Mouse (Mus musculus) kidney, postnatal 14 days (tissue): ENCODE measurements around the gene Tppp3.

Source experiments
- DNase-seq: peaks from one replicate; pipeline ENCODE4 v3.0.0; 2022; ENCODE audit warnings: mixed read lengths

Tppp3 gene

DNA sequence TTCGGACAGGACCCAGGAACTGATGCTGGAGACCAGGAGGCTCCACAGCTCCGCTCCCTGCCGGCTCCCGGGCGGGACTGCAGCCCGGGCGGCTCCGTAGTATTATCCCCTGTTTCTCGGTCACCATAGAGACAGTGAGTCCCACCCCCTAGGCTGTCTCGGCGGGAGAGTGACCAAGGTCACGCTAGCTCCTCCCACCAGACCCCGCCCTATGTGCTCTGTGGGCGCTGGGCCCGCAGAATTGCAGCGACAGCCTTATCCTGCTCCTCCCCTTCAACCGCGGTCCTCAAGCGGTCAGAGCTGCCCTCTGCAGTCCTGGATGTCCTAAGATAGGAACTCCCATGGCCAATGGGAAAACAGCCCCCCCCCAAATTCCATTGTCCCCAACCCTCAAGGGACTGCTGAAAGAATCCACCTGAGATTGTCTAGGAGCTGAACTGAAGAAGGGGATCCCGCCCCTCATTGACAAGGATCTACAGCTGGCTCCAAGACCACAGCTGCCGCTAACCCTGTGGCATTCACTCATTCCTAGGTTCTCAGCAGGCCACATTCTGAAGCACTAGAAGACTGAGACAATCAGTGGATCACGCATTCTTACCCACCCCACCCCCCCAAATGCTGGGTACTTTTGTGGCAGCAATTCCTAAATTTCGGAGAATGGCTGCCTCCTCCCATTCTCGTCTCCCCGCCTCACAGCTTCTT, at the start of gene Tppp3:
Gene Tppp3 (minus strand): TSS at position 213 of the 702 bp plus-strand sequence.
- peak; percentile 96 for DNase-seq

DNA sequence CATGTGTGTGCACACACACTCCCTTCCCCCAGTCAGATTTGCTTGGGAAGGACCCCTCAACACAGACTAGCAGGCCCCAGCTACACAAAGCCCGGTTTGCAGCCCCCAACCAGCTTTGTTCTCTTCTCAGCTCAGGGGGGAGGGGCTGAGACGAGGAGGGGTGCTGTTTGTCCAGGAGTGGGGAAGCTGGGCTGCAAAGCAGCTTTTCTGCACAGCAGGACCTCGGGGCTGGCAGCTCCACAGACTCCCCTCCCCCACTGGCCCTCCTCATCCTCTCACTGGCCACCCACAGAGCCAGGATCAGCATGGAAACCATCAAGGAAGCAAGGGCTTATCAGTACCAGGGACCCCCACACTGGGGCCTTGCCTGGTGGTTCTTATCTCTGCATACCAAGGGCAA, 49.7 kb upstream of the Tppp3 start:
- no peak for DNase-seq

DNA sequence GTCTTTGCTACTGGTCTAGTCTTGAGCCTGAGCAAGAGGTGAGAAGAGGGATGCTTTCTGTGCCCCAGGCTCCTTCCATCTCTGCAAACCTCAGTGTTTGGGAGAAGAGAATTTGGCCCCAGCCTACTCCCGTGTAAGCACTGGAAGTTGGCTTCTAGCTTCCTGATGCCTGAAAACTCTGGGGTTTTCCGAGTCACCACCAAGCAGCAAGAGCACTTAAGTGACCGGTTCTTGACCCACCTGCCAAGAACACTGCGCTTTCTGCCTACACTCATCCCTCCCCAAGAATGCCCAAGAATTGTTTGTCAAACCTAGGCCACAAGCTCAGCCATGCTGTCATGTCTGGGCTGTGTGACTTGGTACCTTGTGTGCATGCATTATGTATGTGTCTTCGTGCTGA, 49.2 kb upstream of the Tppp3 start:
- no peak for DNase-seq

DNA sequence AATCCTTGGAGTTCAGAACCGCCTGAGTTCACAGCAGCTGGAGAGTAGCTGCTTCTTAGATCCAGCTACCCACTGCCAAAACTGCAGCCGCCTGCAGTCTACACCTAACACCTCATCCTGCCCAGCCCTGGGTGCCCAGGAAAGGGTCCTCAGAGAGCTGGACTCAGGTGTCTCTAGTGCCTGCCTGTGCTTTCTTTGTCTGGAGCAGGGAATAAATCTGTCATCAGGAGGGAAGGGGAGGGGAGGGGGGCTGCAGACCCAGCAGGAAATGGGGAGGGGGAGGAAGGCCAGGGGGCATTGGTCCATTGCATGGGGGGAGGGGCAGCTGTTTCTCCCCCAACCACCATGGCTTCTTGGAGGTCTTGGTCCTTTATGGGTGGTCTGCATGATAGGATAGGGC, 48.3 kb upstream of the Tppp3 start:
- DNase-seq: no peak

DNA sequence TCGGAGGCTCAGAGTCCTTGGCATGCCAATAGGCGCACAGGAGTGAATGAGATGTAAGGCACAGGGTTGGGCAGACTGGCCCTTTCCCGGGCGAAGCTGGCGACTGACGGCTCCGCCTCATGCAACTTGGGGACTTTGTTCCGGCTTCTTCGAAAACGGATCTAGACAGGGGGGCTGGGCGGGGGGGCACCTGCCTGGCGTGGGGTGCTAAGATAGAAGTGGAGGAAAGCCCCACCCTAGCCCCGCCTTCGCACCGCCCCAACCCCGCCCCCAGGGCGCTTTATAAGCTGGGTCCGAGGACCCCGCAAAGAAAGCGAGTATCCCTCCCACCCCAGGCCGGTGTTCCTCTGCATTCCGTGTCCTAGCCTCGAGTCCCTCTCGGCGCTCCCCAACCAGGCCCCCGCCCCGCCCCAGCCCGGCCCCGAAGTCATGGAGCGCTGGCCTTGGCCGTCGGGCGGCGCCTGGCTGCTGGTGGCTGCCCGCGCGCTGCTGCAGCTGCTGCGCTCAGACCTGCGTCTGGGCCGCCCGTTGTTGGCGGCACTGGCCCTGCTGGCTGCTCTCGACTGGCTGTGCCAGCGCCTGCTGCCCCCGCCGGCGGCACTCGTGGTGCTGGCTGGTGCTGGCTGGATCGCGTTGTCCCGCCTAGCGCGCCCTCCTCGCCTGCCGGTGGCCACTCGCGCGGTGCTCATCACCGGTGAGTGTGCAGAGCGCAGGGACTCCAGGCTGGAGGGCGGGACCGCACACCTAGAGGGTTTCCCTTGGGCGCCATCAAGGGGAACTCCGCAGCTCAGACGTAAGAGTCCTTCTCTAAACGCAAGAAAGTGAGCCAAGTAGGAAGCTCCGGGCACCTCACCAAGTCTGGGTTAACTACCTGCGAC, 47.3 kb upstream of the Tppp3 start, which contains the start of gene Hsd11b2:
Gene Hsd11b2 (plus strand): TSS at position 320 of the 878 bp plus-strand sequence.
- DNase-seq: peak; percentile 72

DNA sequence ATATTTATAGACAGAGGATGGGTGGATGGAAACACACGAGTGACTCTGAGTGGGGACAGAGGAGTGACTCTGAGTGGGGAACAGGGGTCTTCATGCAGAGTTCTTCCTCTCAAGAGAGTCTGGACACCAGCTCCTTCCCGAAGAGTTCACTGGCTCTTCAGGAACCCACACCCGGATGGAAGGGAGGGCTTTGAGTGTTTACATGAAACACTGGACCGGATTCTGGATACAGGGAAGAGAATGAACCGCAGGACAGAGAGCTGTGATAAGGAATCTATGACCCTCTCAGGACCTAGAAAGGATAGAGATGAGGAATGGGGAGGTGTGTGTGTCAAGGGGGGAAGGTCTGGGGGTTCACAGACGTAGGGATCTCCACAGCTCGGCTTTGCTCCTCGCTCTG, 46.0 kb upstream of the Tppp3 start:
- DNase-seq: no peak

DNA sequence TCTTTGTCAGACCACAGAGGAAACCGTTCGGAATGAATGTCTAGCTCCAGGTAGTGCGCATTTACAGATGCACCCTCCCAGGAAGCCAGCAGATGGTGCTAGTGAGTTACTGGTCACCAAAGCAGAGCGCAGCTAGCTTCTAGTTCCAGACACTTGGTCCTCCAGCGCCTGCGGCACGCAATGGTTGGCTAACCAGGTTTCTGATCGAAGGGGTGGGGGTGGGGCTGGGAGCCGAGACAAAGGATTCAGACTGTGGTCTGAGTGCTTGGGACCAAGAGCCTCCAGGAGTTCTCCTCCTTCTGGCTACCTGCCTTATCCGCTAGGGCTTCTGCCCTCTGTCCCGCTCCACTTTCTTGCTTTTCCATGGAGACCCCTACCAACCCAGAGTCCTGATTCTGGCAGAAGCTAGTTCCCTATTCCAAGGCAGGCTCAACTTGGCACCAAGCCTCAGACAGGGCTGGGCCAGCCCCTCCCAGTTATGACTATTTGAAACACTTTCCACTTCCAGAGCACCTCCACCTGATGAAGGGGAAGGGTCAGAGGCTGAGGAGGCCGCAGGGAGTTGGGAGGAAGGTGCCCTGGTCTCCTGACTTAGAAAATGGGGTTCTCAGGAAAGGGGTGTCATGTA, 44.8 kb upstream of the Tppp3 start:
- peak; percentile 86 for DNase-seq

DNA sequence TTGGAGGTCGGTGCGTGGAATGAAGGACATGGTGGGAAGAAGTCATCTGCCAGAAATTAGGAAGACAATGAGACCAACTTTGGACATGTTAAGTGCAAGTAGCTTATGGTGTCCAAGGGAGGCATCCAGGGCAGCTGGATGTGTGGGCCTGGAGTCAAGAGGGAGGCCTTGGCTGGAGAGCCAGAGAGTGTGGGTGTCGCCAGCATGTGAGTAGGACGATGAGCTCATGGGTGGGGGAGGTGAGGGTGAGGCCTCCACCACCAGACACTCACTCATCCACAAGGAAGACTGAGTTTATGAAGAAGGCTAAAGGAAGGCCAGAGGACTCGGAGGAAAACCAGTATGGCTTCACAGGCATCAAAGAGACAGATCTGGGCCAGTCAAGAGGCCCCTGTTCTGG, 43.3 kb upstream of the Tppp3 start:
- no peak for DNase-seq

DNA sequence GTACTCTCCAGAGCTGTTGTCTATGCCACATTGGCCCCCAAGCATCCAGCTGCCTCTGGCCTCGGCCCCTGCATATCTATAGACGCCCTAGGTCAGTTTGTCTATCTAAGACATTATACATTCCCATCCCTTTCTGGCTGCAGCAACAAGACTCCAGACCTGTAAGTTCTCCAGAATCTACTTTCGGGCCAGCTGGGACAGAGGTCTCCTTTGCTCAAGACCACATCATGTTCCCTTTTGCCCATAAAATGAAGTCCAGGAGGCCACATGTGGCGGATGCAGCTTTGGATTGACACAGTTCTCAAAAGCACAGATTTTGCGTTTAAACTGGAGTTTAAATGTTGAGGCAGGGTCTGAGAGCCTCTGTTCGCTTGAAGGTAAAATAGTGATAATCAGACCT, 42.9 kb upstream of the Tppp3 start:
- DNase-seq: no peak

DNA sequence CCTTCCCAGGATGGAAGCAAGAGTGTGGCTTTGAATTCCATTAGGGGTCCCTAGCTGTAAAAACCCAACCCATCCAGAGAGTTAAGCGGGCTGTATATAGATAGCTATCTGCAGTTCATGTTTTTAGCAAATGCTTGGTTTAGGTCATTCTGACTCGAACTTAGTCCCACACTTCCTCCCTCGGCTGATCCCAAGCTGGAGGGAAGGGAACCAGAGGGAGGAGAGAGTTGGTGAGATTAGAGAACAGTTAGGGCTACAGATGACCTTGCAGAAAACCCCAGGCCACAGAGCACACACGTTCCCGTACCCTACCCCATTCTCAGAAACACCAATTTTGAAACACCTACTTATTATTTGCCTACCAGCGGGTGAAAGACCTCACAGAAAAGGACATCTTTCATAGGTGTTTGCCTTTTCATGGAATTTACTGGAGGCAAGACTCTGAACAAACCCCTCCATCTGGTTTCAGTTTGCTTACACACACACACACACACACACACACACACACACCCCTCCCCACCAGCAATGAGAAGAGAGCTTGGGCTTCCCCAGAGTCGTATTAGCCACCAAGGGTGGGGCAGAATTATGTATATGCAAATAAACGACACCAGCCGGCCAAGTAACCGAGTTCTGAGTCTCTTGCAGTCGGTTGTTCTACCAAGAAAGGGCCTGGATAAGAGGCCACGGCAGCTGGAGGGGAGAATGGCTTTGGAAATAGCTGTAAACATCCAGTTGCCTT, 38.8 kb upstream of the Tppp3 start:
- DNase-seq: no peak

DNA sequence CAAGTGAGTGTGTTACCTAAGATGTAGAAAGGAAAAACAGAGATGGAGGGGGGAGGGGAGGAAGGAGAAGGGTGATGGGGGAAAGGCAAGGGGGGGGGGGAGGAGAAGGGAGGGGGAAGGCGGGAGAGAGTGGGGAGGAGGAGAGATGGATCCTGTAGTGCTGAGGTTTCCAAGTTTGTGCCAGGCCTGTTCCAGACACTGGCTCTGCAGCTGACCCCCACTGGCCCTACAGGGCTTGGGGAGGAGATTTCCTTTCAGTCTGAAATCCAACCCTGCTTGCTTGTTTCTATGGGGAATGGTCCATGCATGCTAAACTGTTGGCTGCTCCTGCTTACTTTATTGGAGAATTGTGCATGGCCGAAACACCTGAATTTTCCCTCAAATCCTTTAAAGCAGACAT, 37.4 kb upstream of the Tppp3 start:
- no peak for DNase-seq

DNA sequence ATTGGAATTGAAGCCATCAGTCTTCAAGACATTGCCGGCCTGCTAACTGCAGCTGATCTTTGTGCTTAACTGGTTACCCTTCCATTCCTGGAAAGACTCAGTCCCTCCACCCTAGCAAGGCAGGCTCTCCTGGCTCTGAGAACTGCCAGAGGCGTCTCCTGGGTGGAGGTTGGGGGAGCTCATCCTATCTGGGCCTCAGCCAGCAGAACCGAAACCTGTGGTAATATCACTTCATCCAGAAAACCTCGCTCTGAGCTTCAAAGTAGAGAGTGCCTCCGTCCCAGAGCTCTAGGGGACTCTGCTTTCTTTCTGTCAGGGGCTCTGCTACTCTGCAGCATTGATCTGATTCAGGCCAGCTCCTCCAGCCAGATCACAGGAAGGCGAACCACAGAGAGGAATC, 35.7 kb upstream of the Tppp3 start:
- DNase-seq: no peak

DNA sequence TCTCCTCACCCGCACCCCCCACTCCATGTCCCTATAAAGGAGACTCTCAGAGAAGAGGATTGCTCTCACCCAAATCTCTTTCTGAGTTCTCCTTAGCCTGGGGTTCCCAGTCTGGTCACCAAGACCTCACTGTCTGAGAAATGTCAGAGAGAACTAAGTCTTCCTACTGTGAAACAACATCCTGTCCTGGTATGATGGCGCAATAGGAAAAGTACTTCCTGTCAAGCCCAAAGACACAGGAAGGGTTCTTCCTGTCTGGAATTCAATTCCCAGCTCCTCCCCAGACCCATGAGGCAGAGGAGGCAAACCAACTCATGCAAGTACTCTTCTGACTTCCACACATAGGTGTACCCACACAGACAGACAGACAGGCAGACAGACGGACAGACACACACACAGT, 33.3 kb upstream of the Tppp3 start:
- no peak for DNase-seq

DNA sequence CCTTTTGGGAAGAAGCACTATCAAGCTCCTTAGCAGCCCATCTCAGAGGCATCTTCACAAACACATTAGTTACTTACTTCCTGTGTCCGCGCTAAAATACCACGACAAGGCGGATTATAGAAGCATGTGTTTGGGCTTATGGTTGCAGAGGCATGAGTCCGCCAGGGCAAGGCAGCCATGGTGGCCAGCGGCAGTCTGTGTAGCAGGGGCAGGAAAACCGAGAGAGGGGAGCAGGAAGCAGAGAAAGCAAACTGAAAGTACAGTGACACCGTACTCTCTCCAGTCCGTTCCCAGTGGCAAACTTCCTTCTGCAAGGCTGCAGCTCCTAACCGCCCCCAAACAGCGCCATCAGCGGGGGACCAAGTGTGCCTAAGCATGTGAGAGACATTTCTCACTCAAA, 28.5 kb upstream of the Tppp3 start:
- no peak for DNase-seq

DNA sequence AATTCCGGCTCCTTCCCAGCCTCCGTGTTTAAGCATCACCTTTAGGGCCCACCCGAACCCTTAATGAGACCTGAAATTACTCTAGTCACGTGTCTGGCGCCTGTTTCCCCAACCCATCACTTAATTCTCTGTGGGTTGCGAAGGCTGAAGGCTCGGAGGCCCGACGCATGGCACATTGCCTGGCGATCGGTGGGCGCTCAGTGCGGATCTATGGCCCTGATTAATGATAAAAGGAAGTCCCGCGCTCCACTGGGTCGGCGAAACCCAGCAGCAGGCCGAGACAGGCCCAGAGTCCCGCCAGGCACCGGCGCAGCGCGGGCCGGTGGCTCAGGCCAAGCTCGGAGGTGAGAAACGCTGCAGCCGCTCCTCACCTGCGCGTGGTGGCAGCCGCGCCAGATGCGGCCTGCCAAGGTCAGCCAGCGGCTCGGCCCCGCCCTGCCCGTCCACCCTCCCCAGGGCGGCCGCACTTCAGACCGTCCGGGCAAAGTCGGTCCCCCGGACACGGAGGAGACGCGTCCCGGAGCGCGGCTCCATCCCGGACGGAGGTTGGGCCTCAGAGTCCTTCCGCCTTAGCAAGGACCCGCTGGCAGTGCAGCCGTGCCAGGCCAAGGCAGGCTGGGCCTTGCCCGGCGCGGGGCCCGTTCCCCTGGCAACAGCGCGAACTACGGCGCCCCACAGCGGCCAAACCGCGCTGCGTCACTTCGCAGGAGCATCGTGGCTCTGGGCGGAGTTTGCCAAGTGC, 25.3 kb upstream of the Tppp3 start, which contains the start of gene Zdhhc1:
Gene Zdhhc1 (minus strand): TSS at position 464 of the 742 bp plus-strand sequence.
- peak; percentile 92 for DNase-seq

DNA sequence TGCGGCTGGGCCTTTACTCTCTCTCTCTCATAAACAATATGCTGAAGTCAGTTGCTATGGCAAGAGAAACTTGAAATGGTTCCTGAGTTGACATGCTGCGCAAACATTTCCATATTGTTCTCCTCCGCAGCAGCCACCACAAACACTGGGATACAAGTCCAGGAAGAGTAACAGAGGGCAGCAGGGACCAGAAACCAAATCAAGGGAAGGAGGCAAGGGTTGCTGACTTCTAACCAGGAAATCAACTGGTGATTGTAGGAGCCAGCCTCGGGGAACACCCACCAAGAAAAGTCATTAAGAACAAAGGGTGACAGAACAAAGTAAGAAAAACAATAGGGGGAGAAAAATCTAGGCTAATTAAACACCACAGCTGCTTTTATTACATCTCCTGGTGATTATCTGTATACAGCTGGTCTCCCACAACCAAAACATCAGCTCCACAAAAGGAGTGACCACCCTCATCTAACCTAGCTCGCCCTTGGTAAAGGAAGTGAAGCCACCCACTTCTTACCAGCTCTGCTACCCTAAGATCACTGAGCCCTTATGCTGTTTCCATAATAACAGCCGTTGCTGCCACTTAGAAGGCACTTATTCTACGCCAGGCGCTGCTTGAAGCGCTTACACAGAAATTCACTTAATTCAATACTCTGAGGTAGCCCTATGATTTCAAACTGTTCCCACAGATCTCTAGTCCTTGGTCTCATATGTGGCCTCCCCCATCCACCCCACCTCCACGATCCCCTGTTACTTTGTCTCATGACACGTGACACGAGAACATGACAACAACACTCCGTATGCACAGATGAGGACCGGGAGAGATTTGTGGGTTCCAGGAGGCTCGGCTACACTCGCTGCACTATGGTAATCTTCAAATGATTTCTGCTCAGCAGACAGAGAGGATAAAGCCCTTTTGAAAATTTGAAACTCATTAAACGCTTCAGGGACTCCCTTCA, 24.3 kb upstream of the Tppp3 start:
- no peak for DNase-seq

DNA sequence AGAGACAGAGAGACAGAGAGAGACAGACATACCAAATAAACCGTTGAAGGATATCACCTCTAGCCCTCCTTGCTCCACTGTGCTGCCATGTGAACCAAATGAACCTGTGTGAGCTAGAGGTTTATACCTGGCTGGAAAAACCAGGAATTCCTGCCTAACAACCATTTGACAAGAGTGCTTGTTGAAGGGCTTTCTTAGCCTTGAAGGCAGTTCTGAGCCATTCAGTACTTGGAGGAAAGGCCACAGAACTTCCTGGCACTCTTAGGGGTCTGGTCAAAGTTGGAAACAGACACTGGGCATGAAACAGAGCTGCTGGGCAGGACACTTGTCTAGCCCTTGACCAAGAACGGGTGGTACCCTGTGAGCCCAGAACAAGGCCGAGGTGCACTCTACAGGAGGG, 23.2 kb upstream of the Tppp3 start:
- no peak for DNase-seq

DNA sequence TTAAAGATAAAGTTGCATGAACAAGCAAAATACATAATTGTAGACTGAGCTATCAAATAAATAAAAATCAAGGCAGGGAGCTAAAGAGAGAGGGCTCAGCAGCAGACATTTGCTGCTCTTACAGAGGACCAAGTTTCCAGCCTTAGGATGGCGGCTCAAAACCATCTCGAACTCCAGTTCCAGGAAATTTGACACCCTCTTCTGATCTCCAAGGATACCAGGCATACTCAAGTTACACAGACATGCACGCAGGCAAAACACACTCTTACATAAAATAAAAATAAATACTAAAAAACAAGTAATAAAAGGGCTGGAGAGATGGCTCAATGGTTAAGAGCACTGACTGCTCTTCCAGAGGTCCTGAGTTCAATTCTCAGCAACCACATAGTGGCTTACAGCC, 22.2 kb upstream of the Tppp3 start:
- DNase-seq: no peak

DNA sequence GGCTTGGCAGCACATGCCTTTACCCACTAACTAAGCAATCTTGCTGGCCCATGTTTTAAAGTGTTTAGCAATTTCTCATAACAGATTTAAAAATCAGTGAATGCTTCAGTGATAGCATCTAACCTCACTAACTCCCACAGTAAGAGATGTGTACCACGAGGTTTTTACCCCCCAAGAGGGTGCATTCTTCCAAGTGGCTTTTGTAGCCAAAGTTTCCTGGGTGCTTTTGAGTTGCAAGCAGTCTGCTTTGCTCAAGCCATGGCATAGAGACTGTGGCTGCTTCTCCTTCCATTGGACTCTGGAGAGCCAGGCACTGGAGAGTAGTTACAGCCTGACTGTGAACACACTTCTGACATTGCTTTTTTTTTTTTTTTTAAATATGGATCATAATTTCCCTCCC, 18.0 kb upstream of the Tppp3 start:
- DNase-seq: no peak

DNA sequence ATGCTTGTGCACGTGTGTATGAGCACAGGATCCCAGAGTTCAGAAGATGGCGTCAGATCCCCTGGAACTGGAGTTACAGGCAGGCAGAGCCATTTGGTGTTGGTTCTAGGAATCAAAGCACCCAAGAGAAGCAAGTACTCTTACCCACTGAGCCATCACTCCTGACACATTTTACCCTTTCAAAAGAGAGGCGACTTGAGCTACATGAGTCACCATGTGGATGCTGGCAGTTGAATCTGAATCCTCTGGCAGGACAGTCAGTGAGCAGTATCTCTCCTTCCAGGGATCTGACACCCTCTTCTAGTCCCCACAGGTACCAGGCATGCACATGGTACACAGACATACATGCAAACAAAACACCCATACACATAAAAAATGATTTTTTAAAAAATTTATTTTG, 16.8 kb upstream of the Tppp3 start:
- DNase-seq: no peak

DNA sequence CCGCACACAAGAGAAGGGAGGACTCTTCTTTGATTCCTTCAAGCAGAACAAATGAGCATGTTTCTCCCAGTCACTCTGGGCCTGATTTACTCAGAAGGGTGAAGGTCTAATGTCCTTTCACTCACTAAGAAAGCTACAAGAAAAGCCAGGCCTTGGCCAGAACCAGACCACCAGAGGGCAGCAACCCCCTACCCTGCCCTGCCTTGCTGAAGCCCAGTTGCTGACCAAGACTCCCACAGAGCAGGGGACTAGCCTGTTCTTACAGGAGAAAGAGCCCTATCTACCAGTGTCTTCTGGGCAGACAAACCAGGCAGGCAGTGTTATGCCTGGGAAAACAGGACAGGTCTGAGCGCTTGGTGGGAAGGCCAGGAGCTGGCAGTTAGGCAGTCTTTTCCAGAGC, 13.1 kb upstream of the Tppp3 start:
- peak; percentile 88 for DNase-seq
